Mouse (Mus musculus): ENCODE data around the gene Psmc3ip. TPM values are rescaled to one million over a fixed set of nuclear protein-coding genes. Genes with fewer than 3 reads are reported as not detected.

The Psmc3ip gene
- polyA plus RNA-seq (2012; fragmentation: generic; extraction: Trizol) = 10 to 100 TPM; 10.9 to 17.0 TPM

DNA sequence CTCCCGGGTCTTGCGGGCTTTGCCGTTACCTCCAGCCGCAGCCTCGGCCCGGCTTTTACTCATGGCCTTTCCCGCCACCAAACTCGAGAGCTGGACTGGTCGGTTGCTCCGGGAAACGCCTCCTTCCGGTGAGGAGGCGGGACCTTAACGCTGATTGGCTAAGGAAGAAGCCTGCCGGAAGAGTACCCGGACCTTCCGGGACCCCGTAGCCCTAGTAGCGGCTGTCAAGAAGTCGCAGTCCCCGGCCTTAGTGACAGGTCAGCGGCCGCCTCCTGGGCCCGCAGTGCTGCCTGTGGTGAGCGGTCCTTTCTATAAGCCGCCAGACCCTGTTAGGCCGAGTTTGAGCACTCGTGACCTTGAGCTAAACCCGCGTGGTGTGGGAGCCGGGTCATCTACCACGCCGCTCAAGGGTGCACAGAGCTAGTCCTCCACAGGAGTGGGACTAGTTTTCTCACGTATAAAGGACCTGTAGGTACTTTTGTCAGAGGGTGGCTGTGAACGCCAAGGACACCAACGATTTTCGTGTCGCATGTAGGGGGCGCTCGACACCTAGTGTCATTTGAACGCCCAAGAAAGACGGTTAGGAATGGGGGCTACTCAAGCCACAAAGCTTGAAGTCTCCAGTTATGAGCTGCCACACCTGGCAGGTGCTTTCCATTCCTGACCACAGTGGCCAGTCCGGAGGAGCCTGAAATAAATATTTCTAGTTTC, at the start of gene Psmc3ip:
Psmc3ip (minus strand) TSS at position 123 of the 711 bp plus-strand sequence.

DNA sequence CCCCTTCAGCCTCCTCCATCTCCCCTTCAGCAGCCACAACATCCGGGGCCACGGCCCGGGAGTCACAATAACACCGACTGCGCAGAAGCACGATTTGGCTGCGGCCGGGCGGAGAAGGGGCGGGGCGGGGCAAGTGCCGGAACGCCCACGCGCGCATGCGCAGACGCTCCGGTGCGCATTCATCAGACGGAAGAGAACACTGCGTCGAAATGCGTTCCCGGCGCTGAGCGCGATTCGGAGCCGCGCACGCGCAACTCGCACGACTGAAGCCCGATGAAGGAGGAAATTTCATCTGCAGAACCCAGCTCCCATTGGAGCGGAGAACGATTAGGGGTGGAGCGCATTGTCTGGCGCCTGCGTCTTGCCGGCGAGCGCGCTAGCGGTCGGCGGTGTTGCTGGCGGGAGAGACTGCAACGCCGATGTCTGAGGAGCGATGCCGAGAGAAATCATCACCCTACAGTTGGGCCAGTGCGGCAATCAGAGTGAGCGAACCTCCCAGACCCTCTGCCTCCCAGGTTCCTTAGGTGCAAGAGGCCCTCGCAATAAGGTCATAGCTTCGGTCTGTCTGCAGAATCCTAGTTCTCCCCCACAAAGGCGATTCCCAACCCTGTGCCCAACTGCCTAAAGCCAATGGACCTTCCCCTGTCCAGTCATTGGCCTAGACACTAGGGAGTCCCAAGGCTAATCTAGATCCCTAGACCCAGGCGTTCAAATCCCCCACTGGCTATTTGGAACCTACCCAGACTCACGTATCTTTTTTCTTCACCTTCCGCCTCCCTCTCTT, 24.7 kb upstream of the Psmc3ip start, which contains the start of the genes Retreg3 and Tubg1:
Retreg3 (minus strand) TSS at position 133 of the 784 bp plus-strand sequence.
Tubg1 (plus strand) TSS at position 178 of the 784 bp plus-strand sequence.

GRCm38 (mm10) chr11:101086756-101087681, 8.2 kb downstream of the Psmc3ip start, which contains the start of gene Mlx:
Mlx (plus strand) TSS chr11:101087277.

GRCm38 (mm10) chr11:101082208-101083082, 12.8 kb downstream of the Psmc3ip start, which contains the start of gene Coasy:
Coasy (plus strand) TSS chr11:101082565.

DNA sequence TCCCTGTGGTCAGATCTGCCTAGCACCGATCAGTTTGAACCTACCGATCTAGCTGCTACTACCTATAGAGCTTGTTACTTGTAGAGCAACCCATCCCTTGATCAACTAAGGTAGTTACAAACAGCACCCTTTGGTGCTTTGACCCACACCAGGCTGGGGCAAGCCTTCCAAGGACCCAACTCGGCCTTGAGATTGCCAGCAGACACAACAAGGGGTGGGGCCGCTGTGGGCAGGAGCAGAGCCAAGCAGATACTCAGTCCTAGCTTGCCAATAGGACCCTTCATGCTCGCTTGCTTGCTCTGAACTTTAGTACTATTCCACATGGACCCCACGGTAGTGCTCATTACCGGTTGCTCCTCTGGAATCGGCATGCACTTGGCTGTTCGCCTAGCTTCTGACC, 17.1 kb downstream of the Psmc3ip start, which contains the start of gene Hsd17b1:
Hsd17b1 (plus strand) TSS at position 291 of the 400 bp plus-strand sequence.

DNA sequence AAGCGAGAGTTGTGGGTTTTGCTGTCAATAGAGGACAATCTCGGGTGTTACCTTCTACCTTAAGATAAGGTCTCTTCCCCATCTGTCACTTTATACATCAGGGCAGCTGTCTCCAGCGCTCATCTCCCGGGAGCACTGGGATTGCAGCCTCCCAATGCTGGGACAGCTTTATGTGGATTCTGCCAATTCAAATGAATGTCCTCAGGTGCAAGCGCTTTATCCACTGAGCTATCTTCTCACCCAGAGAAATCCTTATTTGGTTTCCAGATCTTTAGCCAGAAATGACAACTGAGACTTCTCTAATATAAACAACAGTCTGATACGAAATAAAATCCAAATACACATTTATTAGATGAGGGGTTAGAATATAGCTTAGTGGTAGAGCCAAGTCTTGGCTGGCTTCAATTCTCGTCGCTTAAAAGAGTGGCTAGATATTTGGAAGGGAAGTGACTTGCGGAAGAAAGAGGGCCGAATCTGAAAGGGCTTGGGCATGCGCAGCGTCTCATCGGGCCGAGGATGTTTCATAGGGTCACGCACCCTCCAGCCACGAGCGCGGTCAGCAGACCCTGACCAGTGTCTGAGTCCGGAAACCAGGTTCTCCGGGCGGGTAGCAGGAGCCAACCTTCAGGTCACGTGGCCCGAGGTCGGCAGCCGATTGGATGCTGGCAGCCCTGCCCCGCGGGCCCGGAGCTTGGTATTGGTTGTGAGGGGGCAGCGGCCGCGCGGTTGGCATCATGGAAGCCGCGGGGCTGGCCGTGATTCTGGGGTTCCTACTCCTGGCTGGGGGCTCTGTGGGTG, 25.6 kb downstream of the Psmc3ip start, which contains the start of gene Naglu:
Naglu (plus strand) TSS at position 622 of the 798 bp plus-strand sequence.

Other genes with a start within 250 kb of the Psmc3ip start
- 10 to 100 TPM in 1 of 2 experiments, 1 to 10 TPM in 1; 4.0 to 25.5 TPM for gene Stat5b, start 244.7 kb downstream of the Psmc3ip start, polyA plus RNA-seq (2012; fragmentation: generic; extraction: Trizol)
- gene Stat5a, start 236.1 kb downstream of the Psmc3ip start, polyA plus RNA-seq (2012; fragmentation: generic; extraction: Trizol) = 10 to 100 TPM in 1 of 2 experiments, 1 to 10 TPM in 1; 5.4 to 67.1 TPM
- 10 to 100 TPM in 1 of 2 experiments, 1 to 10 TPM in 1; 5.2 to 83.6 TPM for gene Stat3, start 155.9 kb downstream of the Psmc3ip start, polyA plus RNA-seq (2012; fragmentation: generic; extraction: Trizol)
- 1,000 to 10,000 TPM in 1 of 2 experiments, 100 to 1,000 TPM in 1; 353 to 1,064 TPM for gene Cavin1, start 124.5 kb downstream of the Psmc3ip start, polyA plus RNA-seq (2012; fragmentation: generic; extraction: Trizol)
- gene Atp6v0a1, start 86.0 kb downstream of the Psmc3ip start, polyA plus RNA-seq (2012; fragmentation: generic; extraction: Trizol) = 10 to 100 TPM; 22.1 to 58.2 TPM
- 10 to 100 TPM; 21.6 to 69.1 TPM for gene Naglu, start 25.4 kb downstream of the Psmc3ip start, polyA plus RNA-seq (2012; fragmentation: generic; extraction: Trizol)
- gene Hsd17b1, start 17.0 kb downstream of the Psmc3ip start, polyA plus RNA-seq (2012; fragmentation: generic; extraction: Trizol) = under 1 TPM; 0.02 to 0.50 TPM
- 10 to 100 TPM; 24.7 to 42.6 TPM for gene Coasy, start 12.9 kb downstream of the Psmc3ip start, polyA plus RNA-seq (2012; fragmentation: generic; extraction: Trizol)
- 10 to 100 TPM; 23.4 to 30.0 TPM for gene Mlx, start 8.2 kb downstream of the Psmc3ip start, polyA plus RNA-seq (2012; fragmentation: generic; extraction: Trizol)
- 10 to 100 TPM; 18.5 to 57.2 TPM for gene Retreg3, start 24.5 kb upstream of the Psmc3ip start, polyA plus RNA-seq (2012; fragmentation: generic; extraction: Trizol)
- 100 to 1,000 TPM in 1 of 2 experiments, 10 to 100 TPM in 1; 79.8 to 132 TPM for gene Tubg1, start 24.5 kb upstream of the Psmc3ip start, polyA plus RNA-seq (2012; fragmentation: generic; extraction: Trizol)
- gene Tubg2, start 60.5 kb upstream of the Psmc3ip start, polyA plus RNA-seq (2012; fragmentation: generic; extraction: Trizol) = under 1 TPM; 0.08 to 0.42 TPM
- 1 to 10 TPM in 1 of 2 experiments, under 1 TPM in 1; 0.25 to 4.2 TPM for gene Cntnap1, start 75.1 kb upstream of the Psmc3ip start, polyA plus RNA-seq (2012; fragmentation: generic; extraction: Trizol)
- 10 to 100 TPM; 19.4 to 50.6 TPM for gene Plekhh3, start 75.9 kb upstream of the Psmc3ip start, polyA plus RNA-seq (2012; fragmentation: generic; extraction: Trizol)
- gene Ccr10, start 80.0 kb upstream of the Psmc3ip start, polyA plus RNA-seq (2012; fragmentation: generic; extraction: Trizol) = 1 to 10 TPM in 1 of 2 experiments, under 1 TPM in 1; 0.15 to 1.9 TPM
- 10 to 100 TPM in 1 of 2 experiments, 1 to 10 TPM in 1; 2.5 to 59.5 TPM for gene Ezh1, start 131.0 kb upstream of the Psmc3ip start, polyA plus RNA-seq (2012; fragmentation: generic; extraction: Trizol)
- 10 to 100 TPM in 1 of 2 experiments, under 1 TPM in 1; 0.06 to 11.4 TPM for gene Ramp2, start 150.6 kb upstream of the Psmc3ip start, polyA plus RNA-seq (2012; fragmentation: generic; extraction: Trizol)
- gene Vps25, start 158.3 kb upstream of the Psmc3ip start, polyA plus RNA-seq (2012; fragmentation: generic; extraction: Trizol) = 100 to 1,000 TPM; 160 to 255 TPM
- gene Wnk4, start 165.1 kb upstream of the Psmc3ip start, polyA plus RNA-seq (2012; fragmentation: generic; extraction: Trizol) = 10 to 100 TPM in 1 of 2 experiments, under 1 TPM in 1; 0.75 to 15.8 TPM
- under 1 TPM in 1 of 2 experiments, not detected in 1; 0.31 TPM for gene Cntd1, start 183.6 kb upstream of the Psmc3ip start, polyA plus RNA-seq (2012; fragmentation: generic; extraction: Trizol)
- 100 to 1,000 TPM; 129 to 135 TPM for gene Coa3, start 183.7 kb upstream of the Psmc3ip start, polyA plus RNA-seq (2012; fragmentation: generic; extraction: Trizol)
- gene Becn1, start 206.8 kb upstream of the Psmc3ip start, polyA plus RNA-seq (2012; fragmentation: generic; extraction: Trizol) = 100 to 1,000 TPM in 1 of 2 experiments, 10 to 100 TPM in 1; 26.7 to 146 TPM
- gene Psme3, start 220.8 kb upstream of the Psmc3ip start, polyA plus RNA-seq (2012; fragmentation: generic; extraction: Trizol) = 10 to 100 TPM; 40.8 to 46.7 TPM
- gene Aoc2, start 229.6 kb upstream of the Psmc3ip start, polyA plus RNA-seq (2012; fragmentation: generic; extraction: Trizol) = 1 to 10 TPM in 1 of 2 experiments, under 1 TPM in 1; 0.28 to 2.7 TPM
- gene Aoc3, start 235.2 kb upstream of the Psmc3ip start, polyA plus RNA-seq (2012; fragmentation: generic; extraction: Trizol) = 10 to 100 TPM in 1 of 2 experiments, under 1 TPM in 1; 0.39 to 37.3 TPM

Measured in C3H10T1/2 (cell line).